Mouse (Mus musculus): Measurements from ENCODE around the gene Gm45194.

The Gm45194 gene

GRCm38 (mm10) chrX:111891089-111891488 lies at the start of gene Gm45194:
TSS of gene Gm45194 (plus strand) at chrX:111891389.
- DNase-seq (ENCODE audit: low read depth, low spot score): no peak

- no peak for DNase-seq (ENCODE audit: low read depth, low spot score)
These were observed 35.3 kb upstream of the Gm45194 start for GRCm38 (mm10) chrX:111855878-111856277.

- no peak for DNase-seq (ENCODE audit: low read depth, low spot score)
These were observed 9.9 kb upstream of the Gm45194 start for GRCm38 (mm10) chrX:111881251-111881650.

GRCm38 (mm10) chrX:111894321-111895050 lies 3.3 kb downstream of the Gm45194 start:
- DNase-seq (ENCODE audit: low read depth, low spot score): peak; percentile 14

- peak; percentile 2 for DNase-seq (ENCODE audit: low read depth, low spot score)
These were observed 4.0 kb downstream of the Gm45194 start for GRCm38 (mm10) chrX:111895084-111895779.

- DNase-seq (ENCODE audit: low read depth, low spot score): peak; percentile 15
These were observed 26.2 kb downstream of the Gm45194 start for GRCm38 (mm10) chrX:111917422-111917821.

- DNase-seq (ENCODE audit: low read depth, low spot score): no peak
These were observed 69.7 kb downstream of the Gm45194 start for GRCm38 (mm10) chrX:111960909-111961308.

GRCm38 (mm10) chrX:111999661-112000060 lies 108.5 kb downstream of the Gm45194 start:
- DNase-seq (ENCODE audit: low read depth, low spot score): no peak

- no peak for DNase-seq (ENCODE audit: low read depth, low spot score)
These were observed 119.5 kb downstream of the Gm45194 start, which contains the start of gene Tex16 for GRCm38 (mm10) chrX:112010707-112011106. TSS of gene Tex16 (plus strand) at chrX:112011007.

GRCm38 (mm10) chrX:112238749-112239148 lies 347.6 kb downstream of the Gm45194 start, which contains the start of gene 4933403O08Rik:
TSS of gene 4933403O08Rik (plus strand) at chrX:112239049.
- DNase-seq (ENCODE audit: low read depth, low spot score): no peak

GRCm38 (mm10) chrX:112242916-112243315 lies 351.7 kb downstream of the Gm45194 start:
- no peak for DNase-seq (ENCODE audit: low read depth, low spot score)

- no peak for DNase-seq (ENCODE audit: low read depth, low spot score)
These were observed 364.3 kb downstream of the Gm45194 start for GRCm38 (mm10) chrX:112255513-112255912.

- DNase-seq (ENCODE audit: low read depth, low spot score): no peak
These were observed 382.4 kb downstream of the Gm45194 start for GRCm38 (mm10) chrX:112273550-112273949.

All from ES-CJ7 (cell line).